Mouse (Mus musculus): Measurements from ENCODE around the gene Ube2l3. TPM values are rescaled to one million over a fixed set of nuclear protein-coding genes. Genes with fewer than 3 reads are reported as not detected.

The Ube2l3 gene
- polyA plus RNA-seq, 1 experiment from 2014 or later: 346 TPM

DNA sequence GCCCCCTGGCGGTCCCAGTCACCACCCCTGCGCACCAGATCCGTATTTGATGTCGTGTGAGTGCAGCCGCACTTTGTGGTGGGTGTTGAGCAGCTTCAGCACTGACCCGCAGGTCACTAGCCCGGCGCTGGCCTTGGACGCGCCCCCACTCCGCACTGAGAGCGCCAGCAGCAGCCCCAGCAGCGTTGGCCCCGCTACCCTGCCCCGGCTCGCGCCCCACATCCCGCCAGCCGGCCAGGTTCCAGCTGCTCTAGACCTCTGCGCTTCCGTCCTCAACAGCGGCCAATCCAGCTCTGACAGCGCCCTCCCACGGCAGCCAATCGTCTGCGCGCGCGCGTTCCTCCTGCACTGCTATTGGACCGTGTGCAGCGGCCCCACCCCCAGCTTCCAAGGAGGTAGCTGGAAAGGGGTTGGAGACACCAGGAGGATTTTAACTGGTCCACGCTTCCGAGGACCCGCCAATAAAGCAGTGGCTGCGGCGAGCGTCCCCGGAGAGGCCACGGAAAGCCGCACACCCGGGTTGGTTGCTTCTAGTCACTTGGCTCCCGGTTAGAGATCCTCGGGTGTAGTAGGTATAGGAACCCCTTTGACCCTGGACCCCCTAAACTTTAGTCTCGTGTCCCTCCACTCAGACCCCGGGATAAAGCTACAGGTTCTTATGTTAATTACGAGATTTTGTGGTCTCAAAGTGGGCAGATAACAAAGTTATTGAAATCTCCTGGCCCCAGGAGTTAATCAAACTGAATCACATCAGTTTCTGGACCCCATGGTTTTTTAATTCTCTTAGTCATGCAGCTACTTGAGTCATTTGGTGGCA lies 70.2 kb downstream of the Ube2l3 start, which contains the start of gene Sdf2l1:
Gene Sdf2l1, minus strand, starts transcription at position 295 of the 817 bp plus-strand sequence.
- H3K9me3 ChIP-seq (replicated peaks): no peaks in the 10 kb centered on the region
- H3K9ac ChIP-seq: peak within 1 kb of the TSS; percentile 68
- ATAC-seq (ENCODE audit: low FRiP score): peak; percentile 98
- peak within 1 kb of the TSS; percentile 85 for H3K27ac ChIP-seq
- H3K27me3 ChIP-seq: no peaks in the 10 kb centered on the region
- H3K36me3 ChIP-seq: no peaks in the 10 kb centered on the region
- under 1% methylated on average over 47 of the region's 47 CpGs for WGBS
- H3K4me2 ChIP-seq (replicated peaks): peak within 1 kb of the TSS; percentile 99
- H3K4me1 ChIP-seq: peaks cover 18% of the 10 kb centered on the region
- H3K4me3 ChIP-seq: peak within 1 kb of the TSS; percentile 66

DNA sequence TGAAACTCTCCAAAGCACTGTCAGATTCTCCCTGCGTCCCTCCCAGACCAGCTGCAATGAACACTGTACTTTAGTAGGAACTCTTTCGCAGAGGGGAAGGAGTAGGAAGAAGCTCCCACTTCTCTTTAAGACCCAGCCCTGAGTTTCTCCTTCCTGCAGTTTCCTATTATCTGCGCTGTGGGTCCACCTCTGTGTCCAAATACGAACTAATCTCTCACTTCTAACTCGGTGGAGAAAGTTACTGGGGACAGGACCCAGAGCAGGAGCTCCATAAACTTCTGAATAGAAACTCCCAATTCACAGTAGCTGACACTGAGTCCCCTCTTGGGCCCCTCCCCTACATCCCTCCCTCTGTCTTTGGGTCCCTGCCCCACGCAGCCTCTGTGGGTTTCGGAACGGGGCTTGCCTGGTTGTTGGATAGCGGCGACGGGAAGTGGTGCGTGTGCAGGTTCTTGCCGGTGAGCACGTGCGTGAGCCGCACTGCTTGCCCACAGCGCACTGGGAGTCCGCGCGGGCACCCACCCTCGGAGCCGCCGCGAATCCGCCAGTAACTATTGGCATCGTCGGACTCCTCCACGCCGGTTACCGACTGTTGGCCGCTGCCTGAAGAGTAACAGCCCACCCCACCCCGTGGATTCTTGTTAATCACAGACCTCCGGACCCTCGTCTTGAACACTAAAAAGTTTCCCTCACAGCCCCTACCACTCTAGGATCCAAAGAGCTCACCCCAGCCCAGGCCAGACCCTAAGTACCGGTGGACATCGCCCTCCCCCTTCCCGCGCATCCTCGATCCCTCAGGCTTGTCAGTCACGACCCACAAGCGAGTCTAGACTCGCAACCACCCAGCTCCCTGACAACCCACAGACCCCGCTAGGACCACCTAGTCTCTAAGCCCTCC lies 71.0 kb downstream of the Ube2l3 start:
- peak; percentile 90 for ATAC-seq (ENCODE audit: low FRiP score)
- Histone ChIP-seq H3K9me3 (replicated peaks) (no peaks in the 10 kb centered on the region), H3K4me3 (peak overlapping the region; percentile 66), H3K36me3 (no peaks in the 10 kb centered on the region), H3K4me2 (replicated peaks) (peak overlapping the region; percentile 99), H3K27me3 (no peaks in the 10 kb centered on the region), H3K4me1 (peaks cover 18% of the 10 kb centered on the region), H3K27ac (peak overlapping the region; percentile 85), H3K9ac (peak overlapping the region; percentile 68)
- 4% methylated on average over 43 of the region's 43 CpGs for WGBS

DNA sequence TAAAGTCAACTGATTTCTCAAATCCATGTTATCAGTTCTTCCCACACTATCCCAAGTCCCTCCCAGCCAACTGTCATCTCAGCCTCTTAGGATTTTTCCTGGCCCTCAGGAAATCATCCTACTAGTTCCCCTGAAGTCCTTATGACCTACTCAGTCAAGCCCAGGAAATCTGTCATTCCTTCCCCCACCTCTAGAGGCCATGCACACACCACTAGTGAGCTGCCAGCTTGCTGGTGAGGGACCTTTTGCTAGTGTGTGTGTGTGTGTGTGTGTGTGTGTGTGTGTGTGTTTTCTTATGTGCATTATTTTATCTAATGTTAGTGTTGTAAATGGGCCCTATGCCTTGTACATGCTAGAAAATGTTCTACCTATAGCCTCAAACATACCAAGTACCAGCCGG lies 75.2 kb downstream of the Ube2l3 start:
- Histone ChIP-seq H3K36me3 (0 out of 2 replicates have a peak, but pooled peaks cover 4% of the 10 kb centered on the region), H3K4me1 (peaks cover 33% of the 10 kb centered on the region), H3K9me3 (replicated peaks) (no peaks in the 10 kb centered on the region), H3K27me3 (no peaks in the 10 kb centered on the region), H3K9ac (no peak overlapping the region), H3K4me3 (no peak overlapping the region), H3K4me2 (replicated peaks) (no peak overlapping the region), H3K27ac (no peak overlapping the region)
- ATAC-seq (ENCODE audit: low FRiP score): no peak
- 100% methylated on average over 1 of the region's 1 CpGs for WGBS

- peak; percentile 93 for ATAC-seq (ENCODE audit: low FRiP score)
- peak within 1 kb of the TSS; percentile 46 for H3K4me3 ChIP-seq
- H3K9me3 ChIP-seq (replicated peaks): no peaks in the 10 kb centered on the region
- peak within 1 kb of the TSS; percentile 66 for H3K9ac ChIP-seq
- peak within 1 kb of the TSS; percentile 77 for H3K4me2 ChIP-seq (replicated peaks)
- under 1% methylated on average over 25 of the region's 25 CpGs for WGBS
- no peaks in the 10 kb centered on the region for H3K27me3 ChIP-seq
- peaks cover 29% of the 10 kb centered on the region for H3K4me1 ChIP-seq
- H3K36me3 ChIP-seq: peaks cover 17% of the 10 kb centered on the region
- peak within 1 kb of the TSS; percentile 66 for H3K27ac ChIP-seq
These were observed 77.5 kb downstream of the Ube2l3 start, which contains the start of gene 2610318N02Rik for GRCm38 (mm10) chr16:17124871-17125520. Gene 2610318N02Rik, minus strand, starts transcription at chr16:17125167.

GRCm38 (mm10) chr16:17124119-17124870 lies 78.2 kb downstream of the Ube2l3 start:
- H3K4me3 ChIP-seq: peak overlapping the region; percentile 46
- peak overlapping the region; percentile 77 for H3K4me2 ChIP-seq (replicated peaks)
- peaks cover 29% of the 10 kb centered on the region for H3K4me1 ChIP-seq
- H3K9me3 ChIP-seq (replicated peaks): no peaks in the 10 kb centered on the region
- peaks cover 23% of the 10 kb centered on the region for H3K36me3 ChIP-seq
- WGBS: under 1% methylated on average over 22 of the region's 22 CpGs
- H3K27me3 ChIP-seq: no peaks in the 10 kb centered on the region
- peak; percentile 44 for ATAC-seq (ENCODE audit: low FRiP score)
- peak overlapping the region; percentile 66 for H3K27ac ChIP-seq
- peak overlapping the region; percentile 66 for H3K9ac ChIP-seq

GRCm38 (mm10) chr16:17121569-17121968 lies 80.9 kb downstream of the Ube2l3 start:
- Histone ChIP-seq H3K4me2 (replicated peaks) (peak overlapping the region; percentile 19), H3K27ac (no peak overlapping the region), H3K27me3 (no peaks in the 10 kb centered on the region), H3K4me1 (peaks cover 29% of the 10 kb centered on the region), H3K4me3 (peak overlapping the region; percentile 5; the same call in 1 of the 2 replicates), H3K9ac (no peak overlapping the region), H3K36me3 (peaks cover 40% of the 10 kb centered on the region), H3K9me3 (replicated peaks) (no peaks in the 10 kb centered on the region)
- WGBS: 48% methylated on average over 14 of the region's 14 CpGs
- peak; percentile 33 for ATAC-seq (ENCODE audit: low FRiP score)

DNA sequence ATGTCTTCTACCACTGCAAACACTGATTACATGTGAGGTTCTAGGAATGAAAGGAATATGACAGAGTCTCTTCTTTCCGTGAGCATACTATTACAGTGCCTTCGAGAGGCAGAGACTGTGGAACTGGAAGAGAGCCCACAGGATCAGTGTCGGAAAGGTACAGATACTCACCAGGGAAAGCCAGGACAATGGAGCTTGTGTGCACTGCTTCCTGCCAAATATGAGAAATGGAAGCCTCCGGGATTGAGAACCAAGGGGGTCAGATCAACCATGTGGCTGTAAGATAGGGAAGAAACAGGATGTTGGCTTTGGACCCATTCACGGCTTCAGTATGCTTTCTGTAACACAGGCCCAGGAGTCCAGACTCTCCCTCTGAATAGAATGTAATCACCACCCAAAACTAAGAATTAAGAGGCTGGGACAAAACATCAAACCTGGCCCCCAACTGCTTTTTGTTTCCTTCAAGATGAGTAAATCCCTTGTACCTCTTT lies 85.1 kb downstream of the Ube2l3 start:
- 88% methylated on average over 5 of the region's 5 CpGs for WGBS
- H3K4me3 ChIP-seq: no peak overlapping the region
- H3K4me2 ChIP-seq (replicated peaks): no peak overlapping the region
- peaks cover 55% of the 10 kb centered on the region for H3K36me3 ChIP-seq
- H3K9ac ChIP-seq: no peak overlapping the region
- H3K9me3 ChIP-seq (replicated peaks): no peaks in the 10 kb centered on the region
- ATAC-seq (ENCODE audit: low FRiP score): no peak
- H3K4me1 ChIP-seq: peaks cover 8% of the 10 kb centered on the region
- H3K27me3 ChIP-seq: no peaks in the 10 kb centered on the region
- H3K27ac ChIP-seq: no peak overlapping the region

DNA sequence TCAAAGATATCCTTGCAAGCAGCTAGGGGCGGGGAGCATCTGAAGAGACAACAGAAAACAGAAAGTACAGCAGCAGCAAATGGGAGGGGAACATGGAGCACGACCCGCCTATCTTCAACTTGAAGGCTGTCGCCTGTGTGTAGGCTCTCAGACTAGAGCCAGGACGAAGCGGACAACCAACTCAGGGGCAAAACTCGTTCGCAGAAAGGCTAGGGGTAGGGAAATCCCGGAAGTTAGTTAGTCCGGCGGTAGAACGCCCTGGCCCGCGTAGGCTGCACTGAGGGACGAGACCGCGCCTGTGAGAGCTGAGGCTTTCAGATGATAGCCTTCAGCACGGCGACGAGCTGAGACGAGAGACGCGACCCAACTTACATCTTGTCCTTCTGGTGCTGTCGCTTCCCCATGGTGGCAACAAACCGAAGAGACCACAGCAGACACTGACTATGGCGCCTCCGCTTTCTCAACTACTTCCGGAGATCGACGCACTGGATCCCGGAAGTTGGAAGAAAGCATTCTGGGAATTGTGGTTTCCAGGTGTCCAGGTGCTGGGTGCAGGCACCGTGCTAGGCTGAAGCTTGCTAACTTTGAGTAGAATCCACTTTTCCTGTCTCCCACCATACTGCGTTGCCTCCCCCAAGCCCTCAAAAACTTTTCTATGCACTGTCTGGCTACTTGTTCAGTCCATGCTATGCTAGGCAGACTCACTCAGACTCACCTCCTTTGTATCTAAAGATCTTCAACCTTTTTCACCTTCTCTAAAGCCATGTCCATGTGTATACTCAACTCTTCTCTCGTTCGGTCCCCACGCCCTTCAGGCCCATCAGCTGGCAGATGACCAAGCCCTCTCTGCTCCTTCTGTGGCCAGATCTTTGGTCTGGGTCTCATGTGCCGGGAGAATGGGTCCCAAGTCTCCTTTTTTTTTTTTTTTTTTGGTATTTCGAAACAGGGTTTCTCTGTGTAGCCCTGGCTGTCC lies 91.4 kb downstream of the Ube2l3 start, which contains the start of gene Ppil2:
Gene Ppil2, minus strand, starts transcription at position 487 of the 973 bp plus-strand sequence.
- Histone ChIP-seq H3K9me3 (replicated peaks) (no peaks in the 10 kb centered on the region), H3K4me3 (peak within 1 kb of the TSS; percentile 76), H3K4me2 (replicated peaks) (peak within 1 kb of the TSS; percentile 74), H3K4me1 (peaks cover 9% of the 10 kb centered on the region), H3K36me3 (peaks cover 40% of the 10 kb centered on the region), H3K9ac (peak within 1 kb of the TSS; percentile 75), H3K27ac (no peak within 1 kb of the TSS), H3K27me3 (no peaks in the 10 kb centered on the region)
- WGBS: 10% methylated on average over 38 of the region's 38 CpGs
- ATAC-seq (ENCODE audit: low FRiP score): peak; percentile 91

GRCm38 (mm10) chr16:17104600-17104999 lies 97.8 kb downstream of the Ube2l3 start:
- Histone ChIP-seq H3K9me3 (replicated peaks) (no peaks in the 10 kb centered on the region), H3K4me3 (no peak overlapping the region), H3K4me1 (peaks cover under 1% of the 10 kb centered on the region; the same call in 1 of the 2 replicates), H3K27me3 (no peaks in the 10 kb centered on the region), H3K36me3 (peaks cover 82% of the 10 kb centered on the region), H3K27ac (no peak overlapping the region), H3K4me2 (replicated peaks) (no peak overlapping the region), H3K9ac (no peak overlapping the region)
- no peak for ATAC-seq (ENCODE audit: low FRiP score)
- WGBS: 94% methylated on average over 4 of the region's 4 CpGs

- Histone ChIP-seq H3K9ac (no peak overlapping the region), H3K36me3 (peaks cover 89% of the 10 kb centered on the region), H3K4me1 (no peaks in the 10 kb centered on the region), H3K27me3 (no peaks in the 10 kb centered on the region), H3K4me3 (no peak overlapping the region), H3K9me3 (replicated peaks) (no peaks in the 10 kb centered on the region), H3K4me2 (replicated peaks) (no peak overlapping the region), H3K27ac (no peak overlapping the region)
- ATAC-seq (ENCODE audit: low FRiP score): no peak
- WGBS: 84% methylated on average over 7 of the region's 7 CpGs
These were observed 99.7 kb downstream of the Ube2l3 start for GRCm38 (mm10) chr16:17102630-17103220.
